Mouse (Mus musculus) cerebellum, adult 2 months (tissue): Measurements from ENCODE around the gene Vgll4. TPM values are rescaled to one million over a fixed set of nuclear protein-coding genes. Genes with fewer than 3 reads are reported as not detected.

Experiments used
- DNase-seq, 2 experiments: peaks; one replicate each; pipeline ENCODE4 v3.0.0; 2021
- H3K27ac ChIP-seq: fragments of 200-500 bp; 2 replicates; pipeline ENCODE4 v1.5.1; 2012; ENCODE audit warnings: low read length, control low read depth, inconsistent platforms; ENCODE audit not compliant: insufficient read depth
- H3K27me3 ChIP-seq: fragments of 200-500 bp; 2 replicates; pipeline ENCODE4 v1.6.1; 2012; ENCODE audit warnings: inconsistent platforms, mild to moderate bottlenecking, low read length, moderate library complexity; ENCODE audit not compliant: control insufficient read depth, insufficient read depth
- H3K4me1 ChIP-seq: fragments of 200-500 bp; 2 replicates; pipeline ENCODE4 v1.6.1; 2011; ENCODE audit warnings: low read length; ENCODE audit not compliant: control insufficient read depth, insufficient read depth
- H3K4me3 ChIP-seq: fragments of 200-500 bp; replicated peaks from 2 replicates; pipeline ENCODE3; 2011; ENCODE audit warnings: mild to moderate bottlenecking, low read depth, low read length, control low read depth; ENCODE audit not compliant: insufficient read depth
- CTCF ChIP-seq: fragments of 200-500 bp; IDR thresholded peaks from 2 replicates; pipeline ENCODE4 v1.5.1; 2011; ENCODE audit warnings: low read depth, mild to moderate bottlenecking, control low read depth, low read length, moderate library complexity, borderline replicate concordance; ENCODE audit not compliant: insufficient read depth
- POLR2A ChIP-seq: fragments of 200-500 bp; IDR thresholded peaks from 2 replicates; pipeline ENCODE4 v1.6.1; 2011; ENCODE audit warnings: low read length, control low read depth, borderline replicate concordance; ENCODE audit not compliant: insufficient read depth
- WGBS: fragments of 180-500 bp; shearing (Covaris S2); methylation state at CpG from one replicate; pipeline ENCODE4 v1.1.7; 2018; 5-methylcytosine and 5-hydroxymethylcytosine counted together
- polyA plus RNA-seq: library from polyadenylated mRNA; depleted of rRNA; stranded (reverse); fragments of >200 nt; gene quantifications from 2 replicates; pipeline ENCODE4 v1.2.3, GENCODE M21; 2012

Vgll4 gene
- polyA plus RNA-seq, 1 experiment: 23.9 TPM

DNA sequence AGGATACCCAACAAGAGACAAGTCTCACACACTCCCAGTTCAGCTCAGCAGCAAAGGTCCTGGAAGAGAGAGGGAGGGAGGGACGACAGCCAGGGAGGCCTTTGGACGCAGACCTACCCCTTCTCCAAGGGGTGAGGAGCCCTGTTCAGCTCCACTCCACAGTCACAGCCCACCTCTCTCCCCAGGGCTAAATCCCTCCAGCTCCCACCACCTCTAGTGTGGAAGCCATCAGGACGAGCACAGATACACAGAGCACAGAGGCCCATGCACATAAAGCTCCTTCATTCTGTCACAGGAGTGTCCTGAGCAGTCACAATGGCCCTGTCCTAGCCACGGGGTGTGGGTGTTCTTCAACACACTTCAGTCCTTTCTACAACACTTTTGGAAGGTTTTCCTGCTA is 93.8 kb downstream of the Vgll4 start:
- WGBS: 74% methylated on average over 4 of the region's 4 CpGs
- TF ChIP-seq POLR2A: no peak
- no peak for TF ChIP-seq CTCF
- H3K4me1 ChIP-seq: peaks cover 21% of the 10 kb centered on the region
- no peak for DNase-seq
- H3K4me3 ChIP-seq: no peak overlapping the region
- peak overlapping the region; percentile 37; the same call in 1 of the 2 replicates for H3K27ac ChIP-seq
- no peaks in the 10 kb centered on the region for H3K27me3 ChIP-seq

- Histone ChIP-seq H3K4me1 (peaks cover 21% of the 10 kb centered on the region), H3K27me3 (no peaks in the 10 kb centered on the region), H3K4me3 (peak overlapping the region; percentile 73), H3K27ac (peak overlapping the region; percentile 68)
- 1% methylated on average over 18 of the region's 18 CpGs for WGBS
- peak; percentile 87 to 89 for DNase-seq
- TF ChIP-seq POLR2A (peak; percentile 34; the same call in 1 of the 2 replicates), CTCF (no peak)
Observed at GRCm38 (mm10) chr6:114875018-114875558, 94.7 kb downstream of the Vgll4 start.

GRCm38 (mm10) chr6:114874138-114874928 is 95.5 kb downstream of the Vgll4 start:
- no peak for TF ChIP-seq CTCF
- Histone ChIP-seq H3K4me3 (peak overlapping the region; percentile 73), H3K27me3 (no peaks in the 10 kb centered on the region), H3K27ac (peak overlapping the region; percentile 68), H3K4me1 (peaks cover 21% of the 10 kb centered on the region)
- 37% methylated on average over 19 of the region's 19 CpGs for WGBS
- peak in 1 of 2 experiments; percentile 15 for DNase-seq

- WGBS: 79% methylated on average over 3 of the region's 3 CpGs
- Histone ChIP-seq H3K4me3 (no peak overlapping the region), H3K27ac (peak overlapping the region; percentile 68; the same call in 1 of the 2 replicates), H3K27me3 (no peaks in the 10 kb centered on the region), H3K4me1 (peaks cover 21% of the 10 kb centered on the region)
- DNase-seq: no peak
- TF ChIP-seq CTCF (no peak), POLR2A (no peak)
Observed at GRCm38 (mm10) chr6:114873808-114874137, 96.0 kb downstream of the Vgll4 start.

DNA sequence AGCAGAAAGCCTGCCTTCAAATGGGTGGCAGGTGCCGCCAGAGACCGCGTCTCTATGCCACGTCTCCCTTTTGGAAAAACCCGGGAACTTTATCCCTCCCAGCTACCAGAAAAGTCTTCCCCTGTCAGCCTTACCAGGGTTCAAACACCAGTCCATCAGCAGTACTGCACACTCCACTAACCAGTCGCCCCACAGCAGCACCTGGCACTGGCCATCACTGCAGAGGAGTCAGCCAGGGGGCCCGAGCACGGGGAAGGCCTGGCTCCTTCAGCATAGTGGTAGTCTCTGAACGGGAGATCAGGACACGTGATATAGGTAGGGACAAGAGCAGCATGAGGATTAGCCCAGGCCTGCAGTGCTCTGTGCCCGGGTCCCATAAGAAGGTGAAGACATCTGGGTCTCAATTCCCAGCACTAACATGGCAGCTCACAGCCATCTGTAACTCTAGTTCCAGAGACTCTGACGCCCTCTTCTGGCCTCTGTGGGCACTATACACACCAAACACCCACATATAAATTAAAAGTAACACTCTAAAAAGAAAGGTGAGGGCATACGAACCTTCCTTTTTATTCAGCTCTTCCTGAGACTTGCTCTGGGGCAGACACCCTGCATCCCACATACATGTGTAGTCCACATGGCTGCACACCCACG is 98.7 kb downstream of the Vgll4 start:
- no peak for DNase-seq
- Histone ChIP-seq H3K27ac (no peak overlapping the region), H3K4me1 (peaks cover 19% of the 10 kb centered on the region), H3K27me3 (no peaks in the 10 kb centered on the region), H3K4me3 (no peak overlapping the region)
- no peak for TF ChIP-seq POLR2A
- no peak for TF ChIP-seq CTCF
- 84% methylated on average over 14 of the region's 14 CpGs for WGBS

GRCm38 (mm10) chr6:114869501-114870076 is 100.2 kb downstream of the Vgll4 start:
- 71% methylated on average over 6 of the region's 6 CpGs for WGBS
- no peak overlapping the region for H3K4me3 ChIP-seq
- H3K4me1 ChIP-seq: peaks cover 9% of the 10 kb centered on the region
- H3K27ac ChIP-seq: no peak overlapping the region
- H3K27me3 ChIP-seq: no peaks in the 10 kb centered on the region
- no peak for TF ChIP-seq POLR2A
- no peak for TF ChIP-seq CTCF
- DNase-seq: no peak

GRCm38 (mm10) chr6:114868656-114869055 is 101.1 kb downstream of the Vgll4 start:
- 77% methylated on average over 7 of the region's 7 CpGs for WGBS
- Histone ChIP-seq H3K4me1 (peaks cover under 1% of the 10 kb centered on the region), H3K27ac (no peak overlapping the region), H3K27me3 (no peaks in the 10 kb centered on the region), H3K4me3 (no peak overlapping the region)
- no peak for DNase-seq
- TF ChIP-seq POLR2A (no peak), CTCF (no peak)
